Mouse (Mus musculus): Measurements from ENCODE around the gene Adamts14. TPM values are rescaled to one million over a fixed set of nuclear protein-coding genes. Genes with fewer than 3 reads are reported as not detected.
A peak's percentile ranks its signal among the peaks of the same experiment; 100 is the strongest.

Gene Adamts14
- total RNA-seq, 2 experiments from 2014 or later, result 0.14 to 0.23 TPM

DNA sequence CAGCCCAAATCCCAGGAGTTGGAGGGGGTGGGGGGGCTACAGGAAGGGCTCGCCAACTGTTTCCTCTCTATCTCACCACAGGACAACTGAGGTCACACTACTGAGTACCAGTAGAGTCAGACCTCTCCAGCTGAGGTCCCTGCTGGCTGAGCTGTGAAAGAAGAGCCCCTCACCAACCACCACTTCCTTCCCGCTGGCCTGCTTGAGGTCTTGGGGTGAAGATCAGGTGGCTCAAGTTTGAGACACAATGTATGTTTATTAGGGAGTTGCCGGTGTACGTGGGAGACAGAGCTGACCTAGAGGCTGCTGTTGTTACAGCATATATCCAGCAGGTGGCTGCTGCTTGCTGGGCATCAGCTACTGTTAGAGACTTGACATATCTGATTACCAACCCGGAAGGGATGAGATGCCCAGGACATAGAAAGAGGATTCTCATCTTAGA, 2.5 kb upstream of the Adamts14 start:
- no peak for DNase-seq (ENCODE audit: low spot score in 2 of 2)

DNA sequence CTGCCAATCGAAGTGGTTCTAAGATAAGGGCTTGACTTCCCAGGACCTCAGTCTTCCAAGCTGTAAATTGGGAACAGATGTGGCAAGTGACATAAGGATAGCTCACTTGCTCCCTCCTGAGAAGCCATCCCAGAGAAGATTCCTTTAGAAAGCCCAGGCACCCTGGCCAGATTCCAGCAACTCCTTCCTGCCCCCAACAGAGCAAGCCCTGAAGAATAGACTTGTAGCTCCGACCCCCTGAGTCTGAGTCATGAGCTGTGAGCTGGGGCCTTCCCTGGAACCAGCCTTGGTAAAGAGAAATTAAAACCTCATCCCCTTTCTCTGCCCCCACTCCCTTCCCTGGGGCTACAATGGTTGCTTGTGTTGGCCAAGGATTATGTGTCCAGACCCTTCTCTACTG, 1.3 kb upstream of the Adamts14 start:
- no peak for DNase-seq (ENCODE audit: low spot score in 2 of 2)

DNA sequence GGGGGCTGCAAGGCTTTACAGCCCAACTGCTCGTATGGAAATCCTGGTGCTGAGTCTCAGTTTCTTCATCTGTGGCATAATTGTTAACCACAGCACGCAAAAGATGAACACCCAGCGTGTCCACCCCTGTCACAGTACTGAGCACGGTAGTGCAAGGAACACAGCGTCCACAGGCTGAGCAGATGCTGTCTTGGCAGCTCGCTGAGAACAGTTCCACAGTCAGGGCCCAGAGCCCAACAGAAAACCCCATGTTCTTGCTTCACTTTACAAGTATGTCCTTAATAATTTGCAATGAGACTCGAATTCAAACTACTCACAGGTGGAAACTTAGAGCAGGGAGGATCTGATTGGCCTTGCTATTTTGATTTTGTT, 592 bp upstream of the Adamts14 start:
- DNase-seq (ENCODE audit: low spot score in 2 of 2), result no peak

DNA sequence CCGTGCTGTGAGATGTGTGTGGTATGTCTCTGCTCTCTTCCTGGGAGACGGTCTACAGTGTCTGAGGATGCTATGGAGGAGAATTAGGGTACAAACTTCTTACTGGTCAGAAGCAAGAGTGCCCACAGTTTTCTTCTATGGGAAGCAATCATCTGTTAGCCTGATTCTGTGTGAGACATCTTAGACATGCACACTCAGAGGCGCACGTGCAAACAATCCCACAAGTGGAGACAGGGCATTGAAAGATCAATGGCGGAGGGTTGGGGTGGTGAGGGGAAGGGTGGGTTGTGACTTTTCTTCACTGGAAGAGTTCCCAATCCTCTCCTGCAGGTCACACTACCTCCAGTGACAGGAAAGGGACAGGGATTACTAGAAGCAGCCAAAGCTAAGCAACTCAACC, 607 bp downstream of the Adamts14 start:
- no peak for DNase-seq (ENCODE audit: low spot score in 2 of 2)

DNA sequence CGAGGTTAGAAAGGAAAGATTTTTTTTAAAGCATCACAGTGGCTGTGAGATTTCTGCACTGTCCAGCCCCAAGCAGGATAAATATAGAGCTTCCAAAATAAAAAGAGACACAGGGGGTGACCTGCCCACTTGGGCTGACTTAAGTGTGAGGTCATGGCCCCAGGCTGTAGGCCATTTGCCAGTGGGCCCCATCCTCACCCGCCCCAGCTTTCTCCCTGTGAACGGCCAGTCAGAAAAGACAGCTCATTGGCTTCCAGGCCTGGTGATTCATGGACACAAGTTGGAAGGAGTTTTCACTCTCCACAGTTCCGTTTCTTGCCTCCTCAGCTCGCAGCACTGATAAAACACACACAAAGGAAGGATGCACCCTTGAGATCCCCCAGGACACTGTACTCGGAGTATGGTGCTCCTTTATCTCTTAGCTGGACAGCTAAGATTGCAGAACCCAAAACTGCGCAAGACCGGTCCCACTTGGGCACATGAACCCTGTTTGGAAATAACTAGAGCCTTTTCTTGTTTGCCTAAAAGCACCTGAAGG, 1.1 kb downstream of the Adamts14 start:
- no peak for DNase-seq (ENCODE audit: low spot score in 2 of 2)

DNA sequence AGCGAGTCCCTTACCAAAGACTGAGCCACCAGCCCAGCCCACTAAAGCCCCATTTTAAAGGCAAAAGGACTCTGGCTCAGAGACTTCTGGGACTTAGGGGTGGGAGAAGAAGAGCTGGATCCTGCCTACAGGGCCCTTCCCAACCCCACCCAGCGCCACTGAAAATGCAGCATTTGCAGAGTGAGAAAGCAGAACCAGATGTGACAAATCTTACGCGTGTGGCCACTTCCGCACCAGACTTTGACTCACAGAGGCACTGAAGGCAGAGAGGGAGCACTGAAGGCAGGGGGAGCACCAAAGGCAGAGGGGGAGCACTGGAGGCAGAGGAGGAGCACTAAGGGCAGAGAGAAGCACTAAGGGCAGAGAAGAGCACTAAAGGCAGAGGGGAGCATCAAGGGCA, 5.9 kb downstream of the Adamts14 start:
- no peak for DNase-seq (ENCODE audit: low spot score in 2 of 2)

DNA sequence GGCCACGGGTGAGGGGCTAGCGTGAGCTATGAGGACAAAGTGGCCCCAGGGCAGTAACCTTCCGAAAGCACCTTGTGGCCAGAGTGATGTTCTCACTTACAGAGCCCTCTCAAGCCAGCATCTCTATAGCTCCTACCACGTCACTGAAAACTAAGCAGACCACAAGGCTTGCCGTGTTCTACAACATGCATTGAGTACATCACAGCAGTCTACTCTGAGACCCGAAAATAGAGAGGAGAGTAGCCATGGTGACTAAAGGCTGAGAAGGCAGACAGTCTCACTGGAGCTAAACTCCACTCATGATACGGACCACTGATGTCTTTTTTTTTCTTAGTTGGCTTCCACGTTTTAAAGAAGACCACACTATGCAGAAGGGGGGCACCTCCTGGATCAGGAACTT, 9.6 kb downstream of the Adamts14 start:
- no peak for DNase-seq (ENCODE audit: low spot score in 2 of 2)

DNA sequence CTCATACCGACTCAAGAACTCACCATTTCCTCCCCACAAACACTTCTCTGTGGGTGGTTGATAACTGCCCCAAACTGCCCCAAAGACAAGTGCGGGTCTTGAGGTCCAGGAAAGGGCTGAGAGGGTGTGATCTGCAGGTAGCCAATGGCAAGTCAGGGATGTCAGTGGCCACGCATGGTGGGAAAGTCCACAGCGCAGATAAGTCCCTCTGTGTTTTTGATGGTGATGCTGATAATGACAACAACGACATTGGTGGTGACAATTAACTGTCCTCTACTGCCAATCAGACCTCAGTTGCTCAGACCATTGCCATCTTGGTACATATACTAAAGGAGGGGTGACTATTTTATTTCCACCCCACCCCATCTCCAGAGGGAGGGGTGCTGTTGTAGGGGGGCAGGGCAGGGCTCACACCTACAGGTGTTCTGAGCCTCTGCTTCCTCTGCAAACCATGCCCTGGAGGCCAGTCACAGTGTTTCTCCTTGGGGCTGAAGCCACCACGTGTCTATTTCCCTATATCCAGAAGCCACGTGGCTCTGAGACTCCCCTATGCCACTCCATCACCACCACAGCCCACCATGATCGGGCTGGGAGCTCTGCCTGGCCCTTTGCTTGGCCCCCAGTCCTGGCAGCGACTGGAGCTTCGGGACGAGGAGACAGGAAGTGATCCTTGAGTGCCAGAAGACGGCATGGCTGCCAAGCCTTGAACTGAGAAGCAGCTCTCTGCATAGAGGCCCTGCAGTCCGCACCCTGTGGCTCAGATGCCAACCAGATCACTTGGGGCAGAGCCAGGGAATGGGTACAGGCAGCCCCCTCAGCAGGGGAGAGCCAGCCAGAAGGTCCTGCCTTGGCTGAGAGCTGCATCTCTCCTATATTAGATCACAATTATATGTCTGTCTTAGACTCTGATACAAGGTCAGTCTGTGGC, 11.7 kb downstream of the Adamts14 start:
- no peak for DNase-seq (ENCODE audit: low spot score in 2 of 2)

DNA sequence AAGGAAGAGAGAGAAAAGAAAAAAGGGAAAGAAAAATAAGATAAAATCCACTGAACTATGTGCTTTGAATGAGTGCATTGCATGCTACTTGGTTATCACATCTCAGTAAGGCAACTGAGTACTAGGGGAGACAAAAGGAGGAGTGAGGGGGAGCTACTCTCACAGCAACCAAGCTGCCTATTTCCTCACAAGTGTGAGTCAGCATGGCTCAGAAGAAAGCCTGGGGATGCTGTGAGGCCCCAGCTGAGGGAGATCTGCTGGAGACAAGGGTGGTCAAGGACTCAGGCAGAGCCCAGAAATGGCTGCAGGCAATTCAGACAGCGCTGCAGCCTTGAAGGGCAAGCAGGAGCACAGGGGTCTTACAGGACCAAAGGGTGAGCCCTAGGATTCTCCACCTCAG, 15.1 kb downstream of the Adamts14 start:
- peak in 1 of 2 experiments; percentile 27 for DNase-seq (ENCODE audit: low spot score in 2 of 2)

DNA sequence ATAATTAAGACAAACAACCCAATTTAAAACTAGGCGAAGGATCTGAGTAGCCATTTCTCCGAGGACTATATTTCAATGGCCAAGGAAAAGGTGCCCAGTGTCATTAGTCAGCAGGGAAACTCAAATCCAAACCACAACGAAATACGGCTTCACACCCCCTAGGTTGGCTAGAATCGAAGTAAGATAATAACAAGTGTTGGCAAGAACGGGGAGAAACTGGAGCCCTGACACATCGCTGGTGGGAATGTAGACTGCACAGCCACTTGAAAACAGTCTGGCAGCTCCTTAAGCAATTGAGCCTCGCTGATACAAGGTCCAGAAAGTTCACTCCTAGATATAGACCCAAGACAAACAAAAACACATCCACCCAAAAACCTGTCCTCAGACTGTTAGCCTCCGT, 16.6 kb downstream of the Adamts14 start:
- DNase-seq (ENCODE audit: low spot score in 2 of 2), result no peak

DNA sequence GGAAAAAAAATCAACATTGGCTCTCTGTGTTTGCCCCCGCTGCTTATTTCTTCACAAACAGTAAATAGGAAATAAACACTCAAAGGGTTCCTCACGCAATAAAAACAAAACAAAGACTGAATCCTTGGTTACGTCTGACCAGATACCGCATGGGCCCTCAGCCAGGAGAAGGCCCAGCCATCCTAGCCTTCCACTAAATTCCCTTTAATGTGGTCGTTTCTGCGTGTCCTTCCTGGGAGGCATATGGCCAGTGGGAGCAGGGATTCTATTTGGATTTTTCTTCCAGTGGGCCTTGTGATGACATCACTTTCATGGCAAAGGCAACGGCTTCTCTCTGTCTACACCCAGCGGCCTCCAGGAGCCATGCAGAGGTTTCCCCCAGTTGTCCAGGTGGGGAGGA, 18.0 kb downstream of the Adamts14 start:
- DNase-seq (ENCODE audit: low spot score in 2 of 2), result no peak

DNA sequence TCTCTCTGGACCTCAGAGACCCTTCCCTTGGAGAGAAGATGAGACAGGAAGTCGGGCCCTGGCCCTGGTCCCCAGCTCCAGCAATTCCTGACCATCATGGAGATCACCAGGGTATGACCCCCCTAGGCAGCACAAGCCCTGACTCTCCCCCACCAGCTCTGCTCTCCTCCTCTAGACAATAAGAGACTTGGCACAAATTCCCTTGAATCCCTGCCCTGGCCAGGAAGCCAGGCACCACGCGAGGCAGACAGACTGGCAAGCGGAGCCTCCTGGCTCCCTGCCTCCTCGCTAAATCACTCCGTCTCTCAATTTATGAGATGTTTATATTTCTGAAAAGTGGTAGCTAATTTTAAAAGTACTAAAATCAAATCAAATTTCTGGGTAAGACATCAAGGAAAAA, 18.5 kb downstream of the Adamts14 start:
- DNase-seq (ENCODE audit: low spot score in 2 of 2), result peak in 1 of 2 experiments; percentile 36

DNA sequence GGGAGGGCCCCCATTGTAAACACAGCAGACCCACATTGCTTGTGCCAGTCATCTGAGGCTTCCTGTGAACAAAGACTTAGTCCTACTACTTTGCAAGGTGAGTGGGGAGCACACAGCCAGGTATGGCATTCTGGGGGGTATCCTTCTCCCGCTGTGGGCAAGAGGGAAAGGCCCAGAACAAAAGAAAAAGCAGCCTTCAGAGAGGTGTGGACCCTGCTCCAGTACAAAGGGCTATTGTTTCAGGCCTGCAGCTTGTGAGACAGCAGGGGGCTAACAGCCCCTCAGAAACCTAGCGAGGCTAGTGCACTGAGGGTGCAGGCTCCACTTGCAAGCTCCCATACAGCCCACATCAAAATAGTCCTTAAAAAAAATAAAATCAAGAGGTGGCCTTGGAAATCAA, 23.3 kb downstream of the Adamts14 start:
- DNase-seq (ENCODE audit: low spot score in 2 of 2), result no peak

DNA sequence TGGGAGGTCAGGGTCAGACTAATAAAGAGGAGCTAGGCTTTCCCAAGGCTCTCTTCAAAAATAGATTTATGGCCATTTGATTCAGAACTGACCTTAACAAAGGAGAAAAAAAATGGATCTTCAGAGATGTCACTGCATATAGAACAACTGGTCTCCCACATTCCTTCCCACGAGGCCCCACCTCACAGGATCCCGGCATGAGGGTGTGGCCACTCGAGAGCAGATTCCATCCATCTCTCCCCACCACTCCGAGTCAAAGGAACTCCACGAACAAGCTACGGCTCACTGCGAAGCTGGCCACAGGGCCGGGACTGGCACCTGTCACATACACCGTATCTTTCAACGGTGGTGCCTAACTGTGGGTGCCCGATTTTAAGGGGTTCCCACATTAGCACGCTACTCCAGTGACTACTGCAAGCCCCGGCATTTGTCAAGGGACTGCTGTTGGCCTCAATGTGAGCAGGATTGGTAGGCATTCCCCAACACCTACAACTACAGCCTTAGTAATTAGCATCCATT, 24.6 kb downstream of the Adamts14 start:
- no peak for DNase-seq (ENCODE audit: low spot score in 2 of 2)

DNA sequence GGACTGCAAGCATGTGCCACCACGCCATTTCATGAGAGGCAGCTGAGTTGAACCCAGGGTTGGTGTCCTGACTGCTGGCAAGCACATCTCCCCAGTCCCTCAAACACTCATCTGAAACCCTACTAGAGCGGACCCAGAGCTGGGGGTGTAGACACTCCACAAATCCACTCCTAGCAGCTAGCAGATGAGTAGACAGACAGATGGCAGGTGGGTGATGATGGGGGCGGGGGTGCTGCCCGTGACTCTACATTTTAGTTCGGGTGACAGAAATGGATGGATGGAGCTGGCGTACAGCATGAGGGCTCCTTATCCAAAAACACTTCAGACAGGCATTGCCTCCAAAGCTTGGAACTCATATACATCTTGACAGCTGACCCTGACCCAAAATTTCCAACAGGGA, 26.9 kb downstream of the Adamts14 start:
- peak; percentile 65 to 85 for DNase-seq (ENCODE audit: low spot score in 2 of 2)

DNA sequence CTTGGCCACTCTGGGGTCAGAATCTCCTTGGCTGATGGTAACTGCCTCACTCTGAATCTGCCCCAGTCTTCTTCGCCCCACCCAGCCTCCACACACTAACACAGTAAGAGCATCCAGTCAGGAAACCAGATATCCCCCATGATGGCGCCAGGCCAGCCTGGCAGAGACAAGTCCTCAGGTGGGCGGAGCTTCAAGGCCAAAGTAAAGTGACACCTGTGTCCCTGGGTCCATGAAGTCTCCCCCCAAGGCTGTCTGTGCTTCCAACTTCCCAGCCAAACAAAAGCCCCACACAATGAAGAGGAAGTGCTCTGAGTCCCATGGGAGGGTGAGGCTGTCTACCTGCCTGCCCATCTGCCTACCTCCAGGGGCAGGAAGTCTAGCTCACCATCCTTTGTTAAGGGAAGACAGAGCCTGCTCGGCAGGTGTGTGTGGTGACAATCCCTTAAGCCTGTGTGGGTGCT, 31.2 kb downstream of the Adamts14 start:
- DNase-seq (ENCODE audit: low spot score in 2 of 2), result no peak

DNA sequence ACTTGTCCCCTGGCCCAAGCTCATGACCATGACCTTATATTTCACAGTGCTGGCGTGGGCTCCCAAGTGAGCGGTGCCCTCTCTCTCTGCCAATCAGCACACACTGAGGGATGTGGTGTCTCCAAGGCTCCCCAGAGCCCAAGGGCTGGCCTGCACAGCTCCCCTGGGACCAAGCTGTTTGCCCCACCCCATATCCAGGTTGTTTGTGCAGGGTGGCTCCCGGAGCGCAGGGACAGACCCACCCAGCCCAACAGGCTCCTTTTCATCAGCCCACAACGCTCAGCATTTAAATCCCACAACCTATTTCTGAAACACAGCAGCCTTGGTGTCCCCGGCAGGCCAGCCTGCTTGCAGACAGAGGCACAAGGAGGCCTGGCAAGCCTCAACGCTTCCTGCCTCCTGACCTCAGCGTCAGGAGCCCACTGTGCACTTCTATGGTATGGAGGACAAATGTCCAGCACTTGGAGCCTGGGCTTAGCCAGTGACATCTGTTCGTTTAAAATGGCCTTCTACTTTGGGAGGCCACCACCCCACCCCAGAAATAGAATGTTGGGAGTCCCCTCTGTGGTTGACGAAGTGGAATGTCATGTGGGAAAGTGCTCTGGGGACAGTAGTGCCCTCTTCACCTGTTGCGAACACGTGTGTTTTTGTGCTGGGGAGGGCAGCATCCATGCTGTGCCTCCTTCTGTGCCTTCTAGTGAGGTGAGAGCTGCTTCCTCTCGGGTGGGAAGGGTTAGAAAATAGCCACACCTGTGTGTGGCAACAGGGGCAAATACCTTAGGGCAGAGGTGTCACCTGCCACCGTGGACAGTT, 32.9 kb downstream of the Adamts14 start:
- DNase-seq (ENCODE audit: low spot score in 2 of 2), result no peak

DNA sequence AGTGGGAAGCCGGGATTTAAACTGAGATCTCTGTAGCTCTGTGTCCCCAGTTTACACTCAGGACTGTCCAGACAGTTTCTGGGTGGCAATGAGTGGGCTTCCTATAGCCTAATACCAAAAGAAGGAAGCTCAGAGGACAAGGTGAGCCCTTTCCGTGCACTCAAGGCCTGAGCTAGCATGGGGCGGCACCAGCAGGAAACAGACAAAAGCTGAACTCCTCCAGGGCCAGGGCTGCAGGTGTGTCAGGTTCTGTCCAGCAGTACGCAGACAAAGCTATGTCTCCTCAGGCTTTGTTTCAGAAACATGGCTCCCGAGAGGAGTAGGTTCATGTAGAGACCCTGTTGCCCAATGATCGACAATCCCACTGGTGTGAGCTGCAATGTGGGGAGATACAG, 35.9 kb downstream of the Adamts14 start:
- no peak for DNase-seq (ENCODE audit: low spot score in 2 of 2)

DNA sequence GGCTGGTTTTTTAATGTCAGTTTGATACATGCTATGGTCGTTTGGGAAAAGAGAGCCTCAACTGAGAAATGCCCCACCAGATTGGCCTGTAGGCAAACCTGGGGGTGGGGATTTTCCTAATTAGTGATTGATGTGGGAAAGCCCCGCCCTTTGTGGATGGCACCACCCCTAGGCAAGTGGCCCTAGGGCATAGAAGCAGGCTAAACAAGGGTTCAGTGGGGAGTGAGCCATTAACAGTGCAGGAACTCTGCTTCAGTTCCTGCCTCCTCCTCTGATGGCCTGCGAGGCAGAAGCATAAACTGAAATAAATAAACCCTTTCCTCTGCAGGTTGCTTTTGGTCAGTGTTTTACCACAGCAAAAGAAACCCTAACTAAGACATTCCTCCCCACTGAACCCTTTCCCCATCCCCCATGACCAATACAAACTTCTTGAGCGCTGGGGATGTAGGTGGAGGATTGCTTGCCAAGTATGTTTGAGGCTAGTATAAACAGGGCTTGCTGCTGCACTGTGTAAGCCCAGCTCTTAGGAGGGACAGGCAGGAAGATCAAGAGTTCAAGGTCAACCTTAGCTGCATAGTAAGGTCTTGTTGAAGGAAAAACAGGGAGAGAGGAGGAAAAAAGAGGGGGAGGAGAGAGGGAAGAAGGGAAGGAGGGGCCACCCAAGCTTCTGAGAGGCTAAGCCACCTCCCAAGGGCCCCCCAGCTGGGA, 36.4 kb downstream of the Adamts14 start:
- no peak for DNase-seq (ENCODE audit: low spot score in 2 of 2)

DNA sequence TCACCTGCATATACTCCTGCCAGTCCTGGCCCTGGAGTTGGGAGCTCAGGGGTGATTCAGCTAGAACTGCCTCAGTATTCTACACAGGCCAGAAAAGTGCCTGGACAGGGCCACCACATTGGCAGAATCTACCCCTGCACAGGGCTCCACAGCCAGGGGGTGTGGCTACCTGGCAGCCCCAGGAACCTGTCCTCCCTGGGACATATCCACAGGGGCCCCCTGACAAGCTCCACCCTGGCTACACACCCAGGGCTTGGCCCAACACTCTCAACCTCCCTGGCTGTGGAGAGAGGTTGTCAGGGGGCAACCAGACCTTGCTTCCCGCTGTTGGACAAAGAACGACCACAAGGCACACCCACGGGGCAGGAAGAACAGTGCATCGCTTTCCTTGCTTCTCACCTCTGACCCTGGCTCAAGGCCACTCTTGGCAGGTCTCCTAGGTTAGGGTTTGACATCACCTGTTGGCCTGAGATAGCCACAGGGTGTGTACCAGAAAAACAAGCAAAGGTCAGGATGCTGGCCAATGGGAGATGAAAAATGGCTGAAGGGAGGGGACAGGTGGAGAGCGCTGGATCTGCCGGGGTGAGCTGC, 37.5 kb downstream of the Adamts14 start:
- no peak for DNase-seq (ENCODE audit: low spot score in 2 of 2)

DNA sequence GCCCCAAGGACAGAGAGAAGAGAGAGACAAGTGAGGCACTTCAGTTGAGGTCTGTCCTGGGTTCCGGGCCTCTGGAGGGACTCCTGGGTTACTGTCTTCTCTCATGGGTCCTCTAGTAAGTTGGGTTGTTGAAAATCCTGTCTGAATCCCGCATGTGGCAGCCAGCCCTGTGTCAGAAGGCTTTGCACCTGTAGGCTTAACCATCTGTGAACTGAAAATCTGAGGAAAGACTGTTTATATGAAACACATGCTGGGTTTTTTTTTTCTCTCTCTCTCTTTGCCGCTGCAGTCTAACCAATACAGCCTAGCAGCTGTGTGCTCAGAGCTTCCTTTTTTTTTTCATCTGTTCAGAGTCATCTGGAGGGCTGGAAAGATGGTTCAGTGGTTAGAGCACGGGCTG, 38.9 kb downstream of the Adamts14 start:
- DNase-seq (ENCODE audit: low spot score in 2 of 2), result no peak
